Mouse (Mus musculus) E14TG2a.4 (cell line): Measurements from ENCODE around the gene Spef1.

Source experiments
- CTCF ChIP-seq: conservative IDR thresholded peaks from 2 replicates; pipeline ENCODE4 v1.5.1; 2014; ENCODE audit warnings: low read length
- NANOG ChIP-seq: IDR thresholded peaks from 2 replicates; pipeline ENCODE4 v1.6.1; 2014; ENCODE audit warnings: borderline replicate concordance, low read length, mixed read lengths
- POU5F1 ChIP-seq: IDR thresholded peaks from 2 replicates; pipeline ENCODE4 v1.6.1; 2014; ENCODE audit warnings: low read length, borderline replicate concordance

GRCm38 (mm10) chr2:131225178-131225577 lies 38.1 kb upstream of the Spef1 start:
- TF ChIP-seq CTCF (no peak), NANOG (no peak), POU5F1 (no peak)
